Mouse (Mus musculus): ENCODE results near the gene Gcdh. TPM values are rescaled to one million over a fixed set of nuclear protein-coding genes. Genes with fewer than 3 reads are reported as not detected.

Gene Gcdh
- polyA plus RNA-seq, 1 experiment from 2014 or later = 31.1 TPM

DNA sequence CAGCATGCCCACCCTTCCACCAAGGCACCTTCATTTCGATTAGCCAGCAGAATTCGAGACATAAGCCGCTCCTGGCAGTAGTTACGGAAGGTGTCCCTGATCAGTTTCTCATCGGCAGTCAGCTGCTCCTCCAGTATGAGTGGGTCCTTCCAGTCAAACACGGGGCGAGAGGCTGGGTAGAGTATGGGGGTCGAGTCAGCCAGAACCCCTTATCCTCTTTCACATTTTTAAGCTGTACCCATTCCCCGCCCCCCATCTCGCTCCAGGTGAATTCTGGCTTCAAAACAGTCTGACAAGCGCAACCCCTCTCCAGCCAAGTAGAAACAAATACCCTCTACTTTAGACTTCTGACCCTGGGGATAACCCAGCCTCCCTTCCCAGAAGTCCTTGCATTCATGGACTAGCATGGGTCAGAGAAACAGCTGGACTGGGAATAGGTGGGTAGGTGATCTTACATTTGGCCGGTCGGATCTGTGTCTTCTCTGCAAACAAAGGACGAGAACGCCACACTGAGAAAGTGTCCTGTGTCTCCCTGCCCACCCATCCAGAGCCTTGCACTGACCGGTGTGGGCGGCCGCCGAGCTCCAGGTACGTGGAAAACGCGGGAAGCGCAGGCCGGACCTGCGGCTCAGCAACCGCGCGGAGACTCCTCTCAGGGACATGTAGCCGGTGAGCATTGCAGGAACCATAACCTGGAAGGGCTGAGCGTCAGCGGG lies 570 bp downstream of the Gcdh start:
- no peaks in the 10 kb centered on the region for H3K9me3 ChIP-seq
- peak overlapping the region; percentile 79 for H3K9ac ChIP-seq
- H3K4me3 ChIP-seq (replicated peaks) = peak overlapping the region; percentile 68
- peaks cover 15% of the 10 kb centered on the region for H3K36me3 ChIP-seq (replicated peaks)
- peak overlapping the region; percentile 54; the same call in 1 of the 2 replicates for H3K27ac ChIP-seq
- ATAC-seq (ENCODE audit: low FRiP score) = peak; percentile 54
- peak overlapping the region; percentile 90 for H3K4me2 ChIP-seq
- no peaks in the 10 kb centered on the region for H3K27me3 ChIP-seq
- 12% methylated on average over 31 of the region's 31 CpGs for WGBS
- peaks cover 19% of the 10 kb centered on the region for H3K4me1 ChIP-seq

DNA sequence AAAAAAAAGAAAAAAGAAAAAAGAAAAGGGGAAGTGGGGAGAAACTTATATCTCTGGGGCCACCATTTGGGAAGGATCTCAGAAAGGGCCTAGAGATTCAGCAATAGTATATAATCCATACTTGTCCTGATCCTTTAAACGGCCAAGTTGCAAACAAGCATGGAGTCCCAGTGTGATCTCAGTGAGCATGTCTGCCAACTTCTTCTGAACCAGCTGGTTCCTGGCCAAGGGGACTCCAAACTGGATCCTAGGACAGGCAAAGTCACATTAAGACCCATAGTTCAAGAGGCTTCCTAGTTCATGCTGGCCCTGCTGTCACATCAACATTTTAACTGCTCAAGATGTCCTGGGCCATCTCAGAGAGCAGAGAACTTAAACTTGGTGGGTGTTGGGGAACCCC lies 4.6 kb downstream of the Gcdh start:
- Histone ChIP-seq H3K9me3 (no peaks in the 10 kb centered on the region), H3K4me1 (peaks cover 16% of the 10 kb centered on the region), H3K9ac (no peak overlapping the region), H3K36me3 (replicated peaks) (peaks cover 42% of the 10 kb centered on the region), H3K27me3 (no peaks in the 10 kb centered on the region), H3K27ac (no peak overlapping the region), H3K4me3 (replicated peaks) (no peak overlapping the region), H3K4me2 (no peak overlapping the region)
- no peak for ATAC-seq (ENCODE audit: low FRiP score)
- 91% methylated on average over 1 of the region's 1 CpGs for WGBS

DNA sequence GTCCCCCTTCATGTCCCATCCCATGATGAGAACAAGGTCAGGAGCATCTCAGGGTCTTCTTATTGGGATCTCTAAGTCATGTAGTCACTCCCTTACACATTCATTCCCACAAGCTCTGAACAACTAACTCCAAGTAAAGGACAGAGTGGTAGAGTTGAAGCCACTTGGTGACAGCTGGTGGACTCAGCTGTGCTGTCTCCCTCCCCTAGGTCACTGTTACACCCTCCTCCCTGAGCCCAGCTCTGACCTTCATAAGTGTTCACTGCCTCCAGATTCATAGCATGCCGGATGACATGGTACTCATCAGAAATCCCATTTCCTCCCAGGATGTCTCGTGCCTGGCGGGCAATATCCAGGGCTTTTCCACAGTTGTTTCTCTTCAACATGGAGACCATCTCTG lies 5.4 kb downstream of the Gcdh start:
- Histone ChIP-seq H3K9ac (no peak overlapping the region), H3K4me2 (no peak overlapping the region), H3K4me3 (replicated peaks) (no peak overlapping the region), H3K4me1 (peaks cover 12% of the 10 kb centered on the region), H3K27ac (no peak overlapping the region), H3K9me3 (no peaks in the 10 kb centered on the region), H3K36me3 (replicated peaks) (peaks cover 46% of the 10 kb centered on the region), H3K27me3 (no peaks in the 10 kb centered on the region)
- 92% methylated on average over 3 of the region's 3 CpGs for WGBS
- no peak for ATAC-seq (ENCODE audit: low FRiP score)

DNA sequence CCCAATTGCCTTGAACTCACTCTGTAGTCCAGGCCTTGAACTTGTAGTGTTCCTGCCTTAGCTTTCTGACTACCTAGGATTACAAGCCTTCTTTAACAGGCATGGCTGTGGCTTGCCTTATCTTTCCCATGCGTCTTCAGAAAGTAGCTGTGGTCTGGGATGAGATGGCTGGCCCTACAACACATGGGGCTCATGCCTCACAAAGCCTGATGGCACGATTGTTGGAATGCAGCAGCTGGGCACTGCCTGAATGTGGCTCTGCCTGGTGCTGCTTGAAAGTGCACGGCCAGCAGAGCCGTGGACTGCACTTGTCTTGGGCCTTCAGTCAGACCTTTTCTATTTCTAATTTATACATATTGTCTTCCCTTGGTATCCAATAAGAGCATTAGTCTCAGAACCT lies 9.0 kb downstream of the Gcdh start:
- Histone ChIP-seq H3K9ac (no peak overlapping the region), H3K4me2 (no peak overlapping the region), H3K27me3 (no peaks in the 10 kb centered on the region), H3K36me3 (replicated peaks) (peaks cover 41% of the 10 kb centered on the region), H3K27ac (no peak overlapping the region), H3K9me3 (no peaks in the 10 kb centered on the region), H3K4me1 (no peaks in the 10 kb centered on the region), H3K4me3 (replicated peaks) (no peak overlapping the region)
- no peak for ATAC-seq (ENCODE audit: low FRiP score)
- WGBS = 87% methylated on average over 4 of the region's 4 CpGs

DNA sequence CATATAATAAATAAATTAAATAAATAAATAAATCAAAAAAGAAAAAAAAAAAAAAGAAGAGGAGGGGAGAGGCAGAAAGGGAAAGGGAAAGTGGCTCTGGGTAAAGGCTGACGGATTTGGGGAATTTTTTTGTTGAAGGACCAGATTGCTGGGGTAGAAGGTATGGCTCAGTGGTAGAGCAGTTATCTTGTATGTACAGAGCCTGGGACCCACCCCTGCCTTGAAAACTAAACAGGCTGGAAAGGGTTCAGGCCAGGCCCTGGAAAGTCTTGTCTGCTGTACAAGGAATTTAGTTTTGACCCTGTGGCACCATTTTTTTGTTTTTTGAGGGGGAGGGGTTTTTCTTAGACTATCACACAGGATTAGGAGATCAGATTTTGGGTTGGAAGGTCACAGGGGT lies 14.8 kb downstream of the Gcdh start:
- WGBS = 85% methylated on average over 1 of the region's 1 CpGs
- Histone ChIP-seq H3K9me3 (no peaks in the 10 kb centered on the region), H3K36me3 (replicated peaks) (peaks cover 6% of the 10 kb centered on the region), H3K4me2 (no peak overlapping the region), H3K27ac (no peak overlapping the region), H3K27me3 (no peaks in the 10 kb centered on the region), H3K9ac (no peak overlapping the region), H3K4me1 (peaks cover 5% of the 10 kb centered on the region; the same call in 1 of the 2 replicates), H3K4me3 (replicated peaks) (no peak overlapping the region)
- no peak for ATAC-seq (ENCODE audit: low FRiP score)

DNA sequence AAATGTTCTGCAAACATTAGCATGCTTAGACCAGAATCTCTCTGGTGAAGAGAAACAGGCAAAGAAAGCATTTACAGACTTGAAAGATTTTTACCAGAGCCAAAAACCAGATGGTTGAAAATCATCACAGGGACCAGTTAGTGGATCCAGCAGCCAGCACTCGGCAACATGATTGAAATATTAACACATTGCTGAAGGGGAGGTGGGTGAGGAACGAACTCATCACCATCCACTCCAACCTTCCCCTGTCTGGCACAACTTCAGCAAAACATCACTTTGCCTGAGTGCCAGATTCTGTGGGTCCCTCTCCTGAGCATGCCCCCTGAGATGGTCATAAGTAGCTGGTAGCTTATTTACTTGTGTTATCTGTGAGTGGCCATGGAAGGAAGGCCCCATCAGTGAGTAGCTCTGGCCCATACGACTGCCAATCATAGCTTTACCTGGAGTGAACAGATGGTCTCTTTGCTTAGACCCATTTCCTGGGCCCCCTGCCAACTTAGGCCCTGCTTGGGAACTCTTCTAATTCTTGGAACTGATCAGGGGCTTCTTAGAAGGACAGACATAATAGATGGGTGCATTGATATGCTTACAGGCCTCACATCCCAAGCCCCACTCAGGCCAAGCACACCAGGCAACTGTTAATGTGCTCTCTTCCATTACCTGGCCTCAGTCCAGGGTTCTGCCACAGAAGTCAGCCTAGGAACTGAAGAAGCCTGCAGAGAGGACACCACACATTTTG lies 16.3 kb downstream of the Gcdh start:
- Histone ChIP-seq H3K36me3 (replicated peaks) (no peaks in the 10 kb centered on the region; the same call in 1 of the 2 replicates), H3K4me2 (no peak overlapping the region), H3K9ac (no peak overlapping the region), H3K9me3 (no peaks in the 10 kb centered on the region), H3K4me3 (replicated peaks) (no peak overlapping the region), H3K4me1 (peaks cover 11% of the 10 kb centered on the region), H3K27ac (0 out of 2 replicates have a peak overlapping the region, but pooled peaks have one; percentile 31), H3K27me3 (peaks cover 7% of the 10 kb centered on the region)
- 71% methylated on average over 3 of the region's 3 CpGs for WGBS
- no peak for ATAC-seq (ENCODE audit: low FRiP score)

DNA sequence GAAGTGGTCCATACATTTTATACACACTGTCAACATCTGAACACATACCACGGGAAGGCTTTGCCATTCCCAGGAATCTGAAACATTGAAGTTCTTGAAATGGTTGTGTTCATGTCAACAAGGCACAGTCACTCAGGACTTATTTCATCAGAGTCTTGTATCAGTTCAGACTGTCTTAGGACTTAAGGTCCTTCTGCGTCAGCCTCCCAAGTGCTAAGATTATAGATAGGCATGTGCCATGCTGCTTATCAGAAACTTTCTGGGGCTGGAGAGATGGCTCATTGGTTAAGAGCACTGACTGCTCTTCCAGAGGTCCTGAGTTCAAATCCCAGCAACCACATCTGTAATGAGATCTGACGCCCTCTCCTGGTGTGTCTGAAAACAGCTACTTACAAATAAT lies 19.4 kb downstream of the Gcdh start:
- peaks cover 17% of the 10 kb centered on the region for H3K27me3 ChIP-seq
- H3K9ac ChIP-seq = no peak overlapping the region
- peaks cover 12% of the 10 kb centered on the region for H3K36me3 ChIP-seq (replicated peaks)
- no peak overlapping the region for H3K27ac ChIP-seq
- 86% methylated on average over 3 of the region's 3 CpGs for WGBS
- peaks cover 21% of the 10 kb centered on the region for H3K4me1 ChIP-seq
- no peak for ATAC-seq (ENCODE audit: low FRiP score)
- H3K4me2 ChIP-seq = no peak overlapping the region
- H3K9me3 ChIP-seq = no peaks in the 10 kb centered on the region
- H3K4me3 ChIP-seq (replicated peaks) = no peak overlapping the region

DNA sequence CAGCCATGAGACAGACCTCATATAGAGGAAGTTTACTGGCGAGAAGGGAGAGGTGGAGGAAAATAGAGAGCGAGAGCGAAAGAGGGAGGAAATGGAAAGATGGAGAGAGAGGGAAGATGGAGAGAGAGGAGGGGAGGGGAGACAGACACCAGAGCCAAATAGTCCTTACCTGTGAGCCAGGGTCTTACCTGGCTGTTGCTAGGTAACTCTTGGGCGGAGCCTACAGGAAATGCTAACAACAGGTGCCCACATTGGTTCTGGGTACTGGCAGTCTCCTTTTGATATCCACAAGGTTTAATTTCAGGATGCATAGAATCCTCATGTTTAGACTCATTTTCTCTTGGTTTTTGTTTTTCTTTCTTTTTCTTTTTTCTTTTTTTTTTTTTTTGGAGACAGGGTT lies 20.7 kb downstream of the Gcdh start:
- Histone ChIP-seq H3K4me1 (peaks cover 21% of the 10 kb centered on the region), H3K4me3 (replicated peaks) (peak overlapping the region; percentile 44), H3K36me3 (replicated peaks) (peaks cover 26% of the 10 kb centered on the region), H3K27me3 (peaks cover 17% of the 10 kb centered on the region), H3K4me2 (peak overlapping the region; percentile 82), H3K9ac (0 out of 2 replicates have a peak overlapping the region, but pooled peaks have one; percentile 57), H3K27ac (no peak overlapping the region), H3K9me3 (no peaks in the 10 kb centered on the region)
- WGBS = 69% methylated on average over 4 of the region's 4 CpGs
- ATAC-seq (ENCODE audit: low FRiP score) = no peak

DNA sequence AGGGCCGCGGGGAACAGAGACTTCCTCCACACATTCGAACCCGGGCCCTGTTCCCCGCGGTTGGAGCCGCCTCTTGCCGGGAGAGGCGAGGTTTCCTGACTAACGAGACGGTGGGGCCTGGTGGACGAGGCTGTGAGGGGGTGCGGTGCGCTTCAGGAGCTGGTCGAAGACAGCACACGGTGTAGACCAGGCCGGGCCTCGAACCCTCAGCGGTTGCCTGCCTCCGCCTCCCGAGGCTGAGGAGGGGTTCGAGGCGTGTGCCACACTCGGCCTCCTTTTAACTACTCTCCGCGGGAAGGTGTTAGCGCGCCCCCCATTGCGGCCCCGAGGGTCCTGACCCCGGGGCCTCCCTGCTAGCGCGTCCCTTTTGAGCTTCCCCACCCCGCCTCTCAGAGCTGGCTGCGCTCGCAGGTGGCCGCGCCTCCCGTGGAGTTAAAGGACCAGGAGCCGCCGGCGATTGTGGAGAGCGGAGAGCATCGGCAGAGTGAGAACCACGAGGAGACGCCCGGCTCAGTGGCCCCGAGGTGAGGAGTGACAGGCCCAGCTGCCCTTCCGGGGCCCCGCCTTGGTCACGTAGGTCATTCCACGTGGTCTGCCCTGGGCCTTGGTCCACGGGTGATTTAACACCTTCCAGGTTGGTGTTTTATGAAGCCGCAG lies 21.3 kb downstream of the Gcdh start:
- Histone ChIP-seq H3K4me2 (peak overlapping the region; percentile 82), H3K36me3 (replicated peaks) (peaks cover 31% of the 10 kb centered on the region), H3K27ac (no peak overlapping the region), H3K9me3 (no peaks in the 10 kb centered on the region), H3K9ac (peak overlapping the region; percentile 57), H3K4me3 (replicated peaks) (peak overlapping the region; percentile 44), H3K4me1 (peaks cover 17% of the 10 kb centered on the region), H3K27me3 (peaks cover 17% of the 10 kb centered on the region)
- WGBS = 3% methylated on average over 54 of the region's 54 CpGs
- peak; percentile 72 for ATAC-seq (ENCODE audit: low FRiP score)

DNA sequence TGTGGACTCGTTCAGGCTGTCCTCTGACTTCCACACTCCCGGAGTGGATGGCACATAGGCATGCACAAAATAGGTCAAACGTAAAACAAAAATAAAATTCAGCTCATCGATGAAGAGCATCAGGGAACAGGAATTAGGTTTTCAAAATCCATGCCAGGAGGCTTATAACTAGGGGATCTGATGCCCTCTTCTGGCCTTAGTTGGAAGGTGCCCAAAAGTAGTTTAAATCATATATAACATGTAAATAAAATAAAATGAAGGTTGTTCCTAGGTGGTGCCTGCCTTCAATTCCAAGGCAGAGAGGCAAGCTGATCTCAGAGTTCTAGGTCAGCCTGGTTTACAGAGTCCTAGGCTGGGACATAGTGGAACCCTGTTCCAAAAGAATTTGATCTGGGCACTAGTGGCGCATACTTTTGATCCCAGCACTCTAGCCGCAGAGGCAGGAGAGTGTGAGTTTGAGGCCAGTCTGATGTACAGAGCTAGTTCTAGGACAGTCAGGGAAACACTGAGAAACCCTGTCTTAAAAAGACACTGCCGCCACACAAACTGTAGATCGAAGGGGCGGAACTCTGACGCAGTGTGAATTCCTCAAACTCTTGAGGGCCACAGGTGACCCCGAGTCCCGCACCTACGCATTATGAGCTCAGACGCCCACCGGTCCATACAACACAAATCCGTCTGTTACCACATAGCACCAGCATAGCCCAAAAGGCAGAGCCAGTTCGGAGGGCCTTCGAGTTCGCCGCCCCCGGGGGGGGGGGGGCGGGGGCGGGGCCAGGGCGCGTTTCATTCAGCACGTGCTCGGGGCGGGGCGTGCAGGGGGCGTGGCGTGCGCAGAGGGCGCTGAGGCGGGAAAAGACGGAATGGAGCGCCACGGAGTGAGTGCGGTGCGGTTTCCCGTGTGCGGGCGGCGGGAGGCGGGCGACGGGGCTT lies 22.1 kb downstream of the Gcdh start, which contains the start of gene Syce2:
TSS of gene Syce2 (plus strand) at position 736 of the 933 bp plus-strand sequence.
- Histone ChIP-seq H3K27ac (0 out of 2 replicates have a peak within 1 kb of the TSS, but pooled peaks have one; percentile 25), H3K9ac (peak within 1 kb of the TSS; percentile 57), H3K4me3 (replicated peaks) (peak within 1 kb of the TSS; percentile 44), H3K36me3 (replicated peaks) (peaks cover 39% of the 10 kb centered on the region), H3K4me2 (peak within 1 kb of the TSS; percentile 82), H3K4me1 (peaks cover 16% of the 10 kb centered on the region), H3K9me3 (no peaks in the 10 kb centered on the region), H3K27me3 (peaks cover 17% of the 10 kb centered on the region)
- WGBS = 17% methylated on average over 43 of the region's 46 CpGs
- peak; percentile 64 for ATAC-seq (ENCODE audit: low FRiP score)

DNA sequence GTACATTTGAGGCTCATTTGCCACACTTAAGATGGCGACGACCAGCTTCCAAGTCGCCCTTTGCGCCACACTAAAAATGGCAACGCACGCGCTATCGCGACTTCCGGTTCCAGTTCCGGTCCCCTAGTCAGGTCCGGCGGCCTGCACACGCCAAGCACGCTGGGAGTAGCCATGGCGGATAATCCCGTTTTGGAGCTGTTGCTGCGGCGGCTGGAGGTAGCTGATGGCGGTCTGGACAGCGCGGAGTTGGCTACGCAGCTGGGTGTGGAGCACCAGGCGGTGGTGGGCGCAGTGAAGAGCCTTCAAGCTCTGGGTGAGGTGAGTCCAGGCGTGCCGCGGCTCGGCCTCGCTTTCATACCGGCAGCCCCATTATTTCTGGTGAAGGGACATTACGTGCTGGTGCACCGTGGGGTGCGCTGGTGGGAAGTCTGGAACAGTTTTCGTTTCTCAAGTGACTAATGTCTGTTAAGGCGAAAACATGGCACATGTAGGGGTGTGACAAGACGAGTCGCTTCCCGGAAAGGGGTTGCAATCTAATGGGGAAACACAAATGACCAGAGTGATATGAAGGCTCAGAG lies 36.8 kb downstream of the Gcdh start, which contains the start of gene Farsa:
TSS of gene Farsa (plus strand) at position 126 of the 578 bp plus-strand sequence.
- peak within 1 kb of the TSS; percentile 86 for H3K4me2 ChIP-seq
- peak within 1 kb of the TSS; percentile 65 for H3K27ac ChIP-seq
- ATAC-seq (ENCODE audit: low FRiP score) = peak; percentile 92
- H3K9ac ChIP-seq = peak within 1 kb of the TSS; percentile 81
- H3K27me3 ChIP-seq = no peaks in the 10 kb centered on the region
- peak within 1 kb of the TSS; percentile 67 for H3K4me3 ChIP-seq (replicated peaks)
- no peaks in the 10 kb centered on the region for H3K9me3 ChIP-seq
- WGBS = under 1% methylated on average over 39 of the region's 39 CpGs
- peaks cover 29% of the 10 kb centered on the region for H3K36me3 ChIP-seq (replicated peaks)
- peaks cover 20% of the 10 kb centered on the region for H3K4me1 ChIP-seq

Measured in forebrain, embryonic 12.5 days (tissue).